Mouse (Mus musculus) liver, embryonic 14.5 days (tissue): Measurements from ENCODE around the gene Atxn1.

Experiments used
- CTCF ChIP-seq: IDR thresholded peaks from 2 replicates; pipeline ENCODE4 v1.5.1; 2016; ENCODE audit warnings: antibody characterized with exemption, low read depth, control low read depth
- EP300 ChIP-seq: IDR thresholded peaks from 2 replicates; pipeline ENCODE4 v1.6.1; 2016; ENCODE audit warnings: antibody characterized with exemption, low read depth

GRCm38 (mm10) chr13:45924555-45924954, 40.3 kb downstream of the Atxn1 start:
- TF ChIP-seq CTCF (no peak), EP300 (no peak)
